Comparison of ENCODE assay signal across 8 mouse cellular contexts in the genomic region with DNA sequence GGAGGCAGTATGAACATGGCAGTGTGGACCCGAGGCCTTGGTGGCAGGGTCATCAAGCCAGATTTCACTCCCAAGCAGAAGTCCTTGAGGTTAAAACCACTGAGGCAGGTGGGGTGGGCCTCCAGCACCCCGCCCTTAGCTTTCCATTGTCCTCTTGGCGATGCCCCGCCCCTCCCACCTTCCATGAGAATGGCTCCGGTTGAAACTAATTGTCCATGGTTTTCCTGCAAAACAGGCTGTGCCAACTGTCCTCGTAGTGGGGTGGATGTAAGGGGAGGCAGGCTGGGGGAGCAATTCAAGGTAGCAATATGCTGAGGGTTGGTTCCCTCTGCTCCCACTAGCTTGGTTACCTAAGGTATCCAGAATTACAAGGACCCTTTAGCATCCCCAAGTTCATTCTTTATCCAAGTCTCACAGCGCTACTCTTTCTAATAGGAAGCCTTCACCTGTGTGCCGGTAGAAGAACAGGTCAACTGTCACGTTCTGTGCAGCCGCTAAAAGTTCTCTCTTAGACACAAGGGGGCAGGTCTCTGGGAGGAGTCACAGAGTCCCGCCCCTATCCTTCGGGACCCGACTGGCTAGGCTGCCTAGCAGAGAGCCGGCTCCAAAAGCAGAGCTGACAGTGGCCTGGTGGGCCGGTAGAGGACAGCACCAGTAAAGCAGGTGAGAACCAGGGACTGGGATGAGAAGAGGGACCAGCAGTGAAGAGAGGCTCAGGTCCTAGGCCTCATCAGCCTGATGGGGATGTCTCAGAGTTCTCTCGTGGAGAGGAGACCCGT. TPM values are rescaled to one million over a fixed set of nuclear protein-coding genes. Genes with fewer than 3 reads are reported as not detected.
DNase-seq lines count a peak whose midpoint lies in the region; ATAC-seq and TF ChIP-seq lines count a peak whose summit lies in the region.
"Had no signal": no experiment of that assay in that cellular context is flagged by ENCODE, and none has a peak within 500 bp of the region (broad histone marks: within the 10 kb centered on the region; RNA-seq: fewer than 3 reads in every experiment).

No protein-coding gene starts in this region.

- no peaks in the 10 kb centered on the region for H3K36me3 ChIP-seq in ES-Bruce4 (ENCODE audit: control insufficient read depth, insufficient read depth, low read length, poor library complexity, severe bottlenecking)
- H3K36me3 ChIP-seq in hindbrain, embryonic 15.5 days: no peaks in the 10 kb centered on the region
- H3K36me3 ChIP-seq in liver, embryonic 12.5 days: no peaks in the 10 kb centered on the region
- H3K36me3 ChIP-seq in neural tube, embryonic 14.5 days (ENCODE audit: control insufficient read depth, insufficient read depth, low read length): no peaks in the 10 kb centered on the region

- 14% methylated on average over 17 of the region's 17 CpGs for WGBS in hindbrain, embryonic 15.5 days
- WGBS in liver, embryonic 12.5 days (ENCODE audit: insufficient replicate concordance): 15% methylated on average over 17 of the region's 17 CpGs
- 10% methylated on average over 17 of the region's 17 CpGs for WGBS in neural tube, embryonic 14.5 days

- H3K27ac ChIP-seq in ES-Bruce4 (ENCODE audit: insufficient read depth, low read length): peak overlapping the region; percentile 68
- no peak overlapping the region for H3K27ac ChIP-seq in hindbrain, embryonic 15.5 days (replicated peaks)
- H3K27ac ChIP-seq in liver, embryonic 12.5 days: no peak overlapping the region
- H3K27ac ChIP-seq in neural tube, embryonic 14.5 days (ENCODE audit: low read depth, low read length): no peak overlapping the region

- ATAC-seq in hindbrain, embryonic 15.5 days (ENCODE audit: low FRiP score, low read depth): 0 out of 2 replicates have a peak, but pooled peaks have one; percentile 59
- 0 out of 2 replicates have a peak, but pooled peaks have one; percentile 52 for ATAC-seq in liver, embryonic 12.5 days
- peak; percentile 65 for ATAC-seq in neural tube, embryonic 14.5 days (ENCODE audit: low read depth)

- H3K27me3 ChIP-seq in ES-Bruce4 (ENCODE audit: control insufficient read depth, insufficient read depth, low read length, poor library complexity, severe bottlenecking): no peaks in the 10 kb centered on the region
- H3K27me3 ChIP-seq in hindbrain, embryonic 15.5 days: no peaks in the 10 kb centered on the region
- H3K27me3 ChIP-seq in liver, embryonic 12.5 days (replicated peaks): peaks cover 69% of the 10 kb centered on the region
- no peaks in the 10 kb centered on the region for H3K27me3 ChIP-seq in neural tube, embryonic 14.5 days (ENCODE audit: control insufficient read depth, insufficient read depth, low read length)

- peaks cover 5% of the 10 kb centered on the region for H3K4me1 ChIP-seq in ES-Bruce4 (ENCODE audit: control insufficient read depth, insufficient read depth, low read length)
- H3K4me1 ChIP-seq in hindbrain, embryonic 15.5 days (replicated peaks): 0 out of 2 replicates have a peak, but pooled peaks cover 4% of the 10 kb centered on the region
- H3K4me1 ChIP-seq in liver, embryonic 12.5 days: peaks cover 9% of the 10 kb centered on the region
- H3K4me1 ChIP-seq in neural tube, embryonic 14.5 days (ENCODE audit: control insufficient read depth, insufficient read depth, low read length): no peaks in the 10 kb centered on the region

- H3K9me3 ChIP-seq in ES-Bruce4 (replicated peaks; ENCODE audit: control insufficient read depth, insufficient read depth, low read length, poor library complexity, severe bottlenecking): no peaks in the 10 kb centered on the region
- H3K9me3 ChIP-seq in hindbrain, embryonic 15.5 days: no peaks in the 10 kb centered on the region
- H3K9me3 ChIP-seq in liver, embryonic 12.5 days (replicated peaks): no peaks in the 10 kb centered on the region
- H3K9me3 ChIP-seq in neural tube, embryonic 14.5 days (ENCODE audit: control insufficient read depth, low read length): no peaks in the 10 kb centered on the region

- H3K4me2 ChIP-seq in hindbrain, embryonic 15.5 days: peak overlapping the region; percentile 19; the same call in 1 of the 2 replicates
- H3K4me2 ChIP-seq in liver, embryonic 12.5 days: peak overlapping the region; percentile 22
- H3K4me2 ChIP-seq in neural tube, embryonic 14.5 days (ENCODE audit: low read depth, low read length): peak overlapping the region; percentile 20; the same call in 1 of the 2 replicates

- TF ChIP-seq POLR2A in ES-Bruce4 (IDR thresholded peaks at IDR 0.05; ENCODE audit: insufficient read depth, low read length): peak; percentile 87

- peak overlapping the region; percentile 64 for H3K4me3 ChIP-seq in ES-Bruce4 (ENCODE audit: low read depth, low read length)
- no peak overlapping the region for H3K4me3 ChIP-seq in hindbrain, embryonic 15.5 days
- no peak overlapping the region for H3K4me3 ChIP-seq in liver, embryonic 12.5 days
- H3K4me3 ChIP-seq in neural tube, embryonic 14.5 days (ENCODE audit: low read depth, low read length): no peak overlapping the region
- H3K4me3 ChIP-seq: erythroblast, embryonic 14.5 days had no signal

- TF ChIP-seq EP300 in ES-Bruce4 (IDR thresholded peaks at IDR 0.05; ENCODE audit: insufficient read depth, low read depth, low read length): peak; percentile 93

- no peak overlapping the region for H3K9ac ChIP-seq in ES-Bruce4 (ENCODE audit: low read depth, poor library complexity, severe bottlenecking)
- no peak overlapping the region for H3K9ac ChIP-seq in hindbrain, embryonic 15.5 days
- H3K9ac ChIP-seq in liver, embryonic 12.5 days: no peak overlapping the region
- H3K9ac ChIP-seq in neural tube, embryonic 14.5 days (replicated peaks; ENCODE audit: low read depth, low read length): no peak overlapping the region

- peak; percentile 47 for TF ChIP-seq CTCF in ES-Bruce4 (IDR thresholded peaks at IDR 0.05; ENCODE audit: low read depth, low read length)

- peak; percentile 71 to 77 for DNase-seq in adrenal gland, postnatal 36 days
- no peak for DNase-seq in gastrocnemius, adult 8-10 months (ENCODE audit: low spot score in 2 of 2)
- no peak for DNase-seq in right cerebral cortex, adult 18-20 months

RNA-seq across cellular contexts. Expression of gene Psmb7, which starts 25.1 kb away (rescaled TPM):
- 306 and 309 TPM in 2 replicates for polyA plus RNA-seq in ES-Bruce4 (2011; ENCODE audit: insufficient read depth, insufficient read length, low read depth, missing spikeins)
- 100 to 1,000 TPM; 294 to 327 TPM for total RNA-seq in adrenal gland, postnatal 36 days (2021)
- polyA plus RNA-seq in hindbrain, embryonic 15.5 days (2015; fragmentation: Nextera tagmentation; extraction: Ambion mirVana): 269 and 274 TPM in 2 replicates
- polyA plus RNA-seq in liver, embryonic 12.5 days (2016; fragmentation: Nextera tagmentation; extraction: Ambion mirVana): 195 and 196 TPM in 2 replicates
- 277 and 282 TPM in 2 replicates for polyA plus RNA-seq in neural tube, embryonic 14.5 days (2014; fragmentation: Nextera tagmentation; extraction: Ambion mirVana)
- total RNA-seq in gastrocnemius, adult 8-10 months (2022): 100 to 1,000 TPM; 311 to 333 (median 328) TPM

RNA-seq across cellular contexts. Expression of gene Nr5a1, which starts 45.4 kb away (rescaled TPM):
- polyA plus RNA-seq in ES-Bruce4 (2011; ENCODE audit: insufficient read depth, insufficient read length, low read depth, missing spikeins): not detected in 2 replicates
- total RNA-seq in adrenal gland, postnatal 36 days (2021): 100 to 1,000 TPM; 529 to 721 TPM
- polyA plus RNA-seq in hindbrain, embryonic 15.5 days (2015; fragmentation: Nextera tagmentation; extraction: Ambion mirVana): 0.05 TPM in 1 of 2 replicates, not detected in the other
- 0.04 TPM in 1 of 2 replicates, not detected in the other for polyA plus RNA-seq in liver, embryonic 12.5 days (2016; fragmentation: Nextera tagmentation; extraction: Ambion mirVana)
- polyA plus RNA-seq in neural tube, embryonic 14.5 days (2014; fragmentation: Nextera tagmentation; extraction: Ambion mirVana): not detected in 2 replicates
- total RNA-seq in gastrocnemius, adult 8-10 months (2022): under 1 TPM in 2 of 4 experiments, not detected in 2; 0.12 to 0.16 TPM
- polyA plus RNA-seq: erythroblast, embryonic 14.5 days had no signal

Comparison
In these comparisons a context has a peak if more than half of its experiments do, and no peak if none do; other contexts are left out.
1. DNase-seq: peak in adrenal gland, postnatal 36 days (2 of 2); none in gastrocnemius, adult 8-10 months (0 of 2) and right cerebral cortex, adult 18-20 months (single experiment).
2. Peak in every context shown above with its lines, with median percentiles within 50 percentile points of each other: ATAC-seq and H3K4me2 ChIP-seq.